Mouse (Mus musculus): ENCODE measurements around the gene Rictor. TPM values are rescaled to one million over a fixed set of nuclear protein-coding genes. Genes with fewer than 3 reads are reported as not detected.

Gene Rictor
- polyA plus RNA-seq, 1 experiment, result not detected

GRCm38 (mm10) chr15:6840199-6840598, 132.0 kb downstream of the Rictor start:
- no peak overlapping the region for H3K4me3 ChIP-seq (ENCODE audit: insufficient read depth, low read depth, low read length)
- no peak for TF ChIP-seq POLR2A (IDR thresholded peaks at IDR 0.05; ENCODE audit: insufficient read depth, low read depth, low read length)
- TF ChIP-seq CTCF (IDR thresholded peaks at IDR 0.05; ENCODE audit: insufficient read depth, low read depth, low read length), result no peak
- no peak overlapping the region for H3K27ac ChIP-seq (ENCODE audit: insufficient read depth, low read depth, low read length)
- no peaks in the 10 kb centered on the region for H3K4me1 ChIP-seq (ENCODE audit: control insufficient read depth, insufficient read depth, low read length)
- WGBS, result 41% methylated on average over 4 of the region's 4 CpGs

GRCm38 (mm10) chr15:6849851-6850250, 141.7 kb downstream of the Rictor start:
- no peak for TF ChIP-seq CTCF (IDR thresholded peaks at IDR 0.05; ENCODE audit: insufficient read depth, low read depth, low read length)
- no peak for TF ChIP-seq POLR2A (IDR thresholded peaks at IDR 0.05; ENCODE audit: insufficient read depth, low read depth, low read length)
- Histone ChIP-seq H3K4me3 (ENCODE audit: insufficient read depth, low read depth, low read length) (no peak overlapping the region), H3K4me1 (ENCODE audit: control insufficient read depth, insufficient read depth, low read length) (no peaks in the 10 kb centered on the region), H3K27ac (ENCODE audit: insufficient read depth, low read depth, low read length) (no peak overlapping the region)
- 42% methylated on average over 1 of the region's 1 CpGs for WGBS

Other genes starting within 250 kb of the Rictor start
- gene Fyb, start 185.5 kb upstream of the Rictor start, polyA plus RNA-seq (2012; ENCODE audit: insufficient read depth, insufficient read length, low replicate concordance, missing spikeins), result 114 TPM in 1 of 2 replicates, not detected in the other
- not detected in 2 replicates for gene Osmr, start 166.6 kb downstream of the Rictor start, polyA plus RNA-seq (2012; ENCODE audit: insufficient read depth, insufficient read length, low replicate concordance, missing spikeins)

All from olfactory bulb, adult 2 months (tissue).